Mouse (Mus musculus) CH12.LX (cell line): ENCODE measurements around the gene Tmem207. TPM values are rescaled to one million over a fixed set of nuclear protein-coding genes. Genes with fewer than 3 reads are reported as not detected.

Experiments used
- DNase-seq: peaks from one replicate; pipeline ENCODE4 v3.0.0-alpha.2; 2013; ENCODE audit errors: extremely low read depth
- H3K27ac ChIP-seq: 2 replicates; pipeline ENCODE4 v1.5.1; 2012; ENCODE audit warnings: low read depth, mild to moderate bottlenecking, control low read depth, moderate library complexity; ENCODE audit not compliant: insufficient read depth
- H3K27me3 ChIP-seq: replicated peaks from 2 replicates; pipeline ENCODE3; 2012; ENCODE audit warnings: inconsistent platforms
- H3K36me3 ChIP-seq, 2 experiments: replicated peaks in 1 of 2; 2 replicates each; pipeline versions ENCODE3 to v1.6.1; 2012; ENCODE audit warnings: inconsistent platforms in 1 of 2, low read length in 1 of 2, mild to moderate bottlenecking in 1 of 2, mixed read lengths in 1 of 2, moderate library complexity in 1 of 2; ENCODE audit not compliant: control insufficient read depth in 1 of 2, insufficient read depth in 1 of 2
- H3K4me1 ChIP-seq, 2 experiments: 2 replicates each; pipeline ENCODE4 v1.6.1; 2012; ENCODE audit warnings: inconsistent platforms in 1 of 2, moderate library complexity in 1 of 2; ENCODE audit not compliant: insufficient read depth in 2 of 2, control insufficient read depth in 1 of 2
- H3K4me2 ChIP-seq: 2 replicates; pipeline ENCODE4 v1.6.1; 2012; ENCODE audit warnings: low read depth, mild to moderate bottlenecking, control low read depth; ENCODE audit not compliant: poor library complexity, insufficient read depth, severe bottlenecking
- H3K4me3 ChIP-seq, 3 experiments: fragments of 150-350 bp in 1 of 3; sonication (generic) in 1 of 3; replicated peaks in 1 of 3; 2 replicates each; pipeline versions ENCODE3 to v1.5.1; 2011 to 2012; ENCODE audit warnings: low read depth in 2 of 3, low read length in 2 of 3, mild to moderate bottlenecking in 2 of 3, moderate library complexity in 2 of 3, control low read depth in 1 of 3, improper control_type of control experiment in 1 of 3, inconsistent platforms in 1 of 3, mixed read lengths in 1 of 3; ENCODE audit not compliant: poor library complexity in 1 of 3
- H3K79me2 ChIP-seq: replicated peaks from 2 replicates; pipeline ENCODE4 v1.6.1; 2012; ENCODE audit warnings: mild to moderate bottlenecking, moderate library complexity; ENCODE audit not compliant: control insufficient read depth, poor library complexity, insufficient read depth, severe bottlenecking; ENCODE audit errors: extremely low read depth
- H3K9ac ChIP-seq: 2 replicates; pipeline ENCODE4 v1.6.1; 2012; ENCODE audit warnings: low read depth, mild to moderate bottlenecking, control low read depth, moderate library complexity; ENCODE audit not compliant: insufficient read depth
- H3K9me3 ChIP-seq: replicated peaks from 2 replicates; pipeline ENCODE3; 2012; ENCODE audit warnings: low read length, inconsistent platforms, mixed read lengths
- CHD1 ChIP-seq: IDR thresholded peaks from 2 replicates; pipeline ENCODE4 v1.6.1; 2012; ENCODE audit warnings: low read depth, low read length, improper control_type of control experiment, inconsistent platforms
- CHD2 ChIP-seq: IDR thresholded peaks from 2 replicates; pipeline ENCODE4 v1.6.1; 2011; ENCODE audit warnings: low read length, improper control_type of control experiment
- CTCF ChIP-seq, 2 experiments: IDR thresholded peaks in 1 of 2; conservative IDR thresholded peaks in 1 of 2; 2 replicates each; pipeline ENCODE4 v1.5.1; 2011 to 2012; ENCODE audit warnings: low read depth in 2 of 2, low read length in 2 of 2, improper control_type of control experiment in 1 of 2, inconsistent platforms in 1 of 2, mild to moderate bottlenecking in 1 of 2, moderate library complexity in 1 of 2
- E2F4 ChIP-seq: IDR thresholded peaks from 2 replicates; pipeline ENCODE4 v1.6.1; 2011; ENCODE audit warnings: low read depth, low read length, improper control_type of control experiment; ENCODE audit not compliant: insufficient replicate concordance
- ETS1 ChIP-seq: conservative IDR thresholded peaks from 2 replicates; pipeline ENCODE4 v1.6.1; 2012; ENCODE audit warnings: low read depth, mild to moderate bottlenecking, inconsistent platforms, low read length, improper control_type of control experiment, moderate library complexity
- GABPA ChIP-seq: IDR thresholded peaks from 2 replicates; pipeline ENCODE4 v1.6.1; 2012; ENCODE audit warnings: low read depth, low read length, improper control_type of control experiment, inconsistent platforms; ENCODE audit not compliant: insufficient replicate concordance
- JUN ChIP-seq: IDR thresholded peaks from 2 replicates; pipeline ENCODE4 v1.6.1; 2011; ENCODE audit warnings: low read depth, mild to moderate bottlenecking, low read length, improper control_type of control experiment, moderate library complexity; ENCODE audit not compliant: insufficient read depth
- MAX ChIP-seq: IDR thresholded peaks from 2 replicates; pipeline ENCODE4 v1.6.1; 2011; ENCODE audit warnings: low read length, improper control_type of control experiment
- MAZ ChIP-seq: IDR thresholded peaks from 2 replicates; pipeline ENCODE4 v1.6.1; 2012; ENCODE audit warnings: low read depth, mild to moderate bottlenecking, inconsistent platforms, low read length, improper control_type of control experiment, moderate library complexity
- MEF2A ChIP-seq: IDR thresholded peaks from 2 replicates; pipeline ENCODE4 v1.6.1; 2014; ENCODE audit warnings: low read depth, mild to moderate bottlenecking, inconsistent platforms, low read length, improper control_type of control experiment, borderline replicate concordance
- MYC ChIP-seq: IDR thresholded peaks from 2 replicates; pipeline ENCODE4 v1.6.1; 2011; ENCODE audit warnings: low read depth, mild to moderate bottlenecking, improper control_type of control experiment, low read length
- NRF1 ChIP-seq: IDR thresholded peaks from 2 replicates; pipeline ENCODE4 v1.6.1; 2014; ENCODE audit warnings: low read depth, mild to moderate bottlenecking, inconsistent platforms, low read length, improper control_type of control experiment, moderate library complexity
- PAX5 ChIP-seq: IDR thresholded peaks from 2 replicates; pipeline ENCODE4 v1.6.1; 2012; ENCODE audit warnings: low read length, inconsistent platforms, mixed read lengths
- POLR2A ChIP-seq: IDR thresholded peaks from 2 replicates; pipeline ENCODE4 v1.6.1; 2011; ENCODE audit warnings: low read depth, mild to moderate bottlenecking, improper control_type of control experiment, low read length
- RAD21 ChIP-seq: IDR thresholded peaks from 2 replicates; pipeline ENCODE4 v1.6.1; 2011; ENCODE audit warnings: low read depth, mild to moderate bottlenecking, low read length, improper control_type of control experiment, moderate library complexity
- RCOR1 ChIP-seq: conservative IDR thresholded peaks from 2 replicates; pipeline ENCODE4 v1.6.1; 2012; ENCODE audit warnings: low read depth, mild to moderate bottlenecking, inconsistent platforms, low read length, improper control_type of control experiment
- SIN3A ChIP-seq: IDR thresholded peaks from 2 replicates; pipeline ENCODE4 v1.6.1; 2012; ENCODE audit warnings: low read length, improper control_type of control experiment, inconsistent platforms
- SMC3 ChIP-seq: IDR thresholded peaks from 2 replicates; pipeline ENCODE4 v1.6.1; 2011; ENCODE audit warnings: low read depth, low read length, improper control_type of control experiment
- TBP ChIP-seq: conservative IDR thresholded peaks from 2 replicates; pipeline ENCODE4 v1.6.1; 2011; ENCODE audit warnings: low read depth, low read length, improper control_type of control experiment
- USF1 ChIP-seq: IDR thresholded peaks from 2 replicates; pipeline ENCODE4 v1.6.1; 2014; ENCODE audit warnings: low read depth, mild to moderate bottlenecking, inconsistent platforms, low read length, improper control_type of control experiment
- USF2 ChIP-seq: conservative IDR thresholded peaks from 2 replicates; pipeline ENCODE4 v1.6.1; 2011; ENCODE audit warnings: low read depth, low read length, improper control_type of control experiment
- ZC3H11A ChIP-seq: IDR thresholded peaks from 2 replicates; pipeline ENCODE4 v1.6.1; 2012; ENCODE audit warnings: low read depth, mild to moderate bottlenecking, inconsistent platforms, low read length, improper control_type of control experiment
- ZKSCAN1 ChIP-seq: IDR thresholded peaks from 2 replicates; pipeline ENCODE4 v1.6.1; 2012; ENCODE audit warnings: low read depth, inconsistent platforms, low read length, improper control_type of control experiment, borderline replicate concordance
- ZMIZ1 ChIP-seq: IDR thresholded peaks from 2 replicates; pipeline ENCODE4 v1.6.1; 2012; ENCODE audit warnings: low read depth, mild to moderate bottlenecking, inconsistent platforms, low read length, improper control_type of control experiment
- dilution Hi-C: fragments of 300-500 bp; cut with MboI; formaldehyde crosslinking; loops from 2 replicates; pipeline ENCODE4 v1.14.3; 2020; ENCODE audit warnings: low sequenced_read_pairs; ENCODE audit not compliant: extremely low pct_unique_long_range_greater_than_20kb, extremely low pct_ligation_motif_present
- in situ Hi-C: fragments of 300-500 bp; cut with MboI; formaldehyde crosslinking; loops from 3 replicates; pipeline ENCODE4 v1.14.3; 2019; ENCODE audit warnings: low sequenced_read_pairs, low pct_ligation_motif_present, low pct_unique_long_range_greater_than_20kb, mixed read lengths
- polyA plus RNA-seq: library from polyadenylated mRNA; unstranded; fragments of >175 nt; gene quantifications from 2 replicates; pipeline ENCODE4 v1.2.1, GENCODE M21; 2012; ENCODE audit warnings: low read depth; ENCODE audit not compliant: insufficient read length
- total RNA-seq, 2 experiments: library from RNA; depleted of rRNA; stranded (reverse); fragments of 300-350 nt in 1 of 2; fragments of >200 nt in 1 of 2; gene quantifications; 2 replicates each; pipeline ENCODE4 v1.2.3; 2012 to 2014

Tmem207 gene
- total and polyA plus RNA-seq, 3 experiments = not detected

- no peaks in the 10 kb centered on the region for H3K79me2 ChIP-seq
- H3K27ac ChIP-seq = no peak overlapping the region
- H3K9ac ChIP-seq = no peak overlapping the region
- no peaks in the 10 kb centered on the region for H3K4me1 ChIP-seq
- in situ Hi-C loops = loop anchor here (25.0 kb wide), 1 partner anchor 415 kb away; no protein-coding TSS in a partner anchor
- no peaks in the 10 kb centered on the region for H3K9me3 ChIP-seq
- H3K4me2 ChIP-seq = no peak overlapping the region
- TF ChIP-seq CHD2 = no peak
- no peak for TF ChIP-seq ZC3H11A
- TF ChIP-seq MAX = no peak
- no peak for TF ChIP-seq ETS1
- no peak for TF ChIP-seq ZMIZ1
- TF ChIP-seq MEF2A = no peak
- no peak for TF ChIP-seq MAZ
- no peak for TF ChIP-seq USF1
- no peak for TF ChIP-seq SMC3
- no peak for TF ChIP-seq POLR2A
- TF ChIP-seq TBP = no peak
- no peak for TF ChIP-seq MYC
- TF ChIP-seq USF2 = no peak
- no peak for TF ChIP-seq E2F4
- TF ChIP-seq JUN = no peak
- no peak for TF ChIP-seq RAD21
- H3K36me3 ChIP-seq = no peaks in the 10 kb centered on the region
- H3K4me3 ChIP-seq = no peak overlapping the region
- H3K27me3 ChIP-seq = no peaks in the 10 kb centered on the region
- dilution Hi-C loops = no loop called here
- no peak for DNase-seq
Observed at GRCm38 (mm10) chr16:26546879-26547206, 20.3 kb upstream of the Tmem207 start.

- no peak for DNase-seq
- Histone ChIP-seq H3K4me3 (no peak overlapping the region), H3K9me3 (no peaks in the 10 kb centered on the region)
- no peak for TF ChIP-seq ZKSCAN1
- no peak for TF ChIP-seq MAX
- no peak for TF ChIP-seq GABPA
- no peak for TF ChIP-seq CHD1
- no peak for TF ChIP-seq CHD2
- no peak for TF ChIP-seq SIN3A
- no peak for TF ChIP-seq RCOR1
- no peak for TF ChIP-seq USF2
- no peak for TF ChIP-seq TBP
- TF ChIP-seq MAZ = no peak
- TF ChIP-seq PAX5 = no peak
- TF ChIP-seq NRF1 = no peak
- TF ChIP-seq SMC3 = no peak
- no peak for TF ChIP-seq CTCF (conservative IDR thresholded peaks at IDR 0.05 in 1 of 2, IDR thresholded peaks at IDR 0.05 in 1 of 2; ENCODE audit: low read depth in 2 of 2, low read length in 2 of 2)
- TF ChIP-seq, all 38 proteins: peak for 0
- Histone ChIP-seq H3K4me1 (no peaks in the 10 kb centered on the region), H3K36me3 (no peaks in the 10 kb centered on the region), H3K9ac (no peak overlapping the region), H3K4me2 (no peak overlapping the region), H3K27me3 (no peaks in the 10 kb centered on the region), H3K79me2 (no peaks in the 10 kb centered on the region), H3K27ac (no peak overlapping the region)
- dilution Hi-C loops = no loop called here
- in situ Hi-C loops = loop anchor here (25.0 kb wide), 1 partner anchor 416 kb away; no protein-coding TSS in a partner anchor
Observed at GRCm38 (mm10) chr16:26546170-26546878, 19.8 kb upstream of the Tmem207 start.
